Comparison of ENCODE assay signal across 8 mouse cellular contexts in the genomic region with DNA sequence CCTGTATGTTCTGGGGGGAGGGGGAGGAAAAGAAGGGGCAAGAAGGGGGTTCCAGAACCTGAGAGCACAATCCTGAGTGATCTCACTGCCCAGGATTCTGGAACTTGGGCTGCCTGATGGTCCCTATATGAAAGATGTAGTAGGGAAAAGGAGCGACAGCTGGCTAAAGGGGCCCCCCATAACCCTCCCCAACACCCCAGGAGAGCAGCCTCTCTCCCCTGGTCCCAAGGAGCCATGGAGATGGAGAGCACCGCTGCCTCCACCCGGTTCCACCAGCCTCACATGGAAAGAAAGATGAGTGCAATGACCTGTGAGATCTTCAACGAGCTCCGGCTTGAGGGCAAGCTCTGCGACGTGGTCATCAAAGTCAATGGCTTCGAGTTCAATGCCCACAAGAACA. TPM values are rescaled to one million over a fixed set of nuclear protein-coding genes. Genes with fewer than 3 reads are reported as not detected.
DNase-seq lines count a peak whose midpoint lies in the region; ATAC-seq and TF ChIP-seq lines count a peak whose summit lies in the region.

A gene (minus strand): TSS at position 12 of the 400 bp plus-strand sequence.
A gene (plus strand): TSS at position 121 of the 400 bp plus-strand sequence.

- H3K27ac ChIP-seq in heart, embryonic 15.5 days: peak within 1 kb of the TSS; percentile 50
- H3K27ac ChIP-seq in bone marrow, adult 2 months (ENCODE audit: control insufficient read depth, insufficient read depth, low read depth, low read length, poor library complexity): peak within 1 kb of the TSS; percentile 42; the same call in 1 of the 2 replicates
- H3K27ac ChIP-seq in hindbrain, embryonic 12.5 days: peak within 1 kb of the TSS; percentile 60
- H3K27ac ChIP-seq in midbrain, embryonic 12.5 days (replicated peaks): peak within 1 kb of the TSS; percentile 22; the same call in 1 of the 2 replicates

- no peak for TF ChIP-seq CTCF in bone marrow, adult 2 months (IDR thresholded peaks at IDR 0.05; ENCODE audit: control insufficient read depth, insufficient read depth, low read length)

- no peak for DNase-seq in heart, postnatal 10 days
- no peak for DNase-seq in ovary, postnatal 36 days (ENCODE audit: low spot score)
- DNase-seq in thymus, postnatal 0 days (ENCODE audit: low spot score): no peak
- DNase-seq in frontal cortex, postnatal 14 days (ENCODE audit: low spot score in 2 of 2): no peak

- H3K27me3 ChIP-seq in heart, embryonic 15.5 days: no peaks in the 10 kb centered on the region
- no peaks in the 10 kb centered on the region for H3K27me3 ChIP-seq in hindbrain, embryonic 12.5 days
- H3K27me3 ChIP-seq in midbrain, embryonic 12.5 days: no peaks in the 10 kb centered on the region

- WGBS in heart, embryonic 15.5 days: 83% methylated on average over 8 of the region's 8 CpGs
- WGBS in bone marrow, adult 2 months: 86% methylated on average over 8 of the region's 8 CpGs
- 88% methylated on average over 8 of the region's 8 CpGs for WGBS in hindbrain, embryonic 12.5 days
- 89% methylated on average over 8 of the region's 8 CpGs for WGBS in midbrain, embryonic 12.5 days

- H3K4me2 ChIP-seq in heart, embryonic 15.5 days: peak within 1 kb of the TSS; percentile 75
- peak within 1 kb of the TSS; percentile 82 for H3K4me2 ChIP-seq in hindbrain, embryonic 12.5 days (replicated peaks)
- peak within 1 kb of the TSS; percentile 89 for H3K4me2 ChIP-seq in midbrain, embryonic 12.5 days (replicated peaks)

- no peak for TF ChIP-seq POLR2A in bone marrow, adult 2 months (IDR thresholded peaks at IDR 0.05; ENCODE audit: borderline replicate concordance, control insufficient read depth, low read depth, low read length)

- peaks cover 14% of the 10 kb centered on the region for H3K4me1 ChIP-seq in heart, embryonic 15.5 days (replicated peaks)
- peaks cover 1% of the 10 kb centered on the region; the same call in 1 of the 2 replicates for H3K4me1 ChIP-seq in bone marrow, adult 2 months (ENCODE audit: control insufficient read depth, insufficient read depth, low read length)
- H3K4me1 ChIP-seq in hindbrain, embryonic 12.5 days: peaks cover 11% of the 10 kb centered on the region
- H3K4me1 ChIP-seq in midbrain, embryonic 12.5 days: peaks cover 18% of the 10 kb centered on the region

- peaks cover 8% of the 10 kb centered on the region; the same call in 1 of the 2 replicates for H3K36me3 ChIP-seq in heart, embryonic 15.5 days
- peaks cover 10% of the 10 kb centered on the region for H3K36me3 ChIP-seq in hindbrain, embryonic 12.5 days
- peaks cover 8% of the 10 kb centered on the region; the same call in 1 of the 2 replicates for H3K36me3 ChIP-seq in midbrain, embryonic 12.5 days

- peak within 1 kb of the TSS; percentile 69 for H3K4me3 ChIP-seq in heart, embryonic 15.5 days
- peak within 1 kb of the TSS; percentile 84 for H3K4me3 ChIP-seq in bone marrow, adult 2 months (replicated peaks; ENCODE audit: control insufficient read depth, low read depth, low read length)
- peak within 1 kb of the TSS; percentile 84 for H3K4me3 ChIP-seq in hindbrain, embryonic 12.5 days
- H3K4me3 ChIP-seq in midbrain, embryonic 12.5 days: peak within 1 kb of the TSS; percentile 72

- H3K9me3 ChIP-seq in heart, embryonic 15.5 days (replicated peaks): no peaks in the 10 kb centered on the region
- H3K9me3 ChIP-seq in hindbrain, embryonic 12.5 days (replicated peaks): no peaks in the 10 kb centered on the region
- no peaks in the 10 kb centered on the region for H3K9me3 ChIP-seq in midbrain, embryonic 12.5 days

- no peak for ATAC-seq in heart, embryonic 15.5 days (replicated peaks; ENCODE audit: insufficient number of reproducible peaks, insufficient read depth, low FRiP score, low read depth)
- ATAC-seq in hindbrain, embryonic 12.5 days (ENCODE audit: low FRiP score): no peak
- ATAC-seq in midbrain, embryonic 12.5 days (ENCODE audit: low FRiP score, low read depth): no peak

- intact Hi-C loops in heart, postnatal 10 days (cut with DNase I): no loop called here

- H3K9ac ChIP-seq in heart, embryonic 15.5 days: peak within 1 kb of the TSS; percentile 81
- H3K9ac ChIP-seq in hindbrain, embryonic 12.5 days: peak within 1 kb of the TSS; percentile 92
- H3K9ac ChIP-seq in midbrain, embryonic 12.5 days (replicated peaks): peak within 1 kb of the TSS; percentile 90

RNA-seq across cellular contexts. Expression of the first gene that starts in this region (rescaled TPM):
- polyA plus RNA-seq in heart, embryonic 15.5 days (2015; fragmentation: Nextera tagmentation; extraction: Ambion mirVana): 90.2 and 104 TPM in 2 replicates
- total RNA-seq in heart, postnatal 10 days (2021): 10 to 100 TPM; 36.9 to 46.3 TPM
- 5.8 and 21.5 TPM in 2 replicates for polyA plus RNA-seq in bone marrow, adult 2 months (2011; ENCODE audit: insufficient read depth, insufficient read length, low replicate concordance, missing spikeins)
- polyA plus RNA-seq in hindbrain, embryonic 12.5 days (2016; fragmentation: Nextera tagmentation; extraction: Ambion mirVana): 101 and 112 TPM in 2 replicates
- polyA plus RNA-seq in midbrain, embryonic 12.5 days (2016; fragmentation: Nextera tagmentation; extraction: Ambion mirVana): 93.9 and 100.0 TPM in 2 replicates
- polyA plus RNA-seq in thymus, postnatal 0 days (2015; fragmentation: Nextera tagmentation; extraction: Ambion mirVana): 147 TPM in 2 replicates

RNA-seq across cellular contexts. Expression of the second gene that starts in this region (rescaled TPM):
- 0.33 and 0.42 TPM in 2 replicates for polyA plus RNA-seq in heart, embryonic 15.5 days (2015; fragmentation: Nextera tagmentation; extraction: Ambion mirVana)
- total RNA-seq in heart, postnatal 10 days (2021): under 1 TPM; 0.57 to 0.97 TPM
- not detected in 2 replicates for polyA plus RNA-seq in bone marrow, adult 2 months (2011; ENCODE audit: insufficient read depth, insufficient read length, low replicate concordance, missing spikeins)
- 0.68 and 0.94 TPM in 2 replicates for polyA plus RNA-seq in hindbrain, embryonic 12.5 days (2016; fragmentation: Nextera tagmentation; extraction: Ambion mirVana)
- polyA plus RNA-seq in midbrain, embryonic 12.5 days (2016; fragmentation: Nextera tagmentation; extraction: Ambion mirVana): 0.75 and 0.89 TPM in 2 replicates
- 0.39 and 0.55 TPM in 2 replicates for polyA plus RNA-seq in thymus, postnatal 0 days (2015; fragmentation: Nextera tagmentation; extraction: Ambion mirVana)
